Mouse (Mus musculus): ENCODE measurements around the gene Cdc45. TPM values are rescaled to one million over a fixed set of nuclear protein-coding genes. Genes with fewer than 3 reads are reported as not detected.

The Cdc45 gene
- polyA plus RNA-seq, 1 experiment from 2014 or later = 6.5 TPM

GRCm38 (mm10) chr16:18798151-18798550, 13.6 kb downstream of the Cdc45 start:
- 0 out of 2 replicates have a peak, but pooled peaks cover 4% of the 10 kb centered on the region for H3K36me3 ChIP-seq (replicated peaks; ENCODE audit: control insufficient read depth, insufficient read depth)
- H3K27me3 ChIP-seq (ENCODE audit: control insufficient read depth, insufficient read depth, low read length) = no peaks in the 10 kb centered on the region
- H3K27ac ChIP-seq = no peak overlapping the region
- no peak for ATAC-seq (ENCODE audit: low FRiP score)
- no peak overlapping the region for H3K4me2 ChIP-seq (replicated peaks)
- no peak for DNase-seq (ENCODE audit: low spot score)
- no peak overlapping the region for H3K9ac ChIP-seq
- H3K4me3 ChIP-seq (replicated peaks; ENCODE audit: low read length) = no peak overlapping the region
- 93% methylated on average over 5 of the region's 5 CpGs for WGBS
- no peaks in the 10 kb centered on the region for H3K9me3 ChIP-seq (ENCODE audit: control insufficient read depth, low read length)
- no peaks in the 10 kb centered on the region for H3K4me1 ChIP-seq (replicated peaks; ENCODE audit: control insufficient read depth, insufficient read depth, low read length)

GRCm38 (mm10) chr16:18796645-18797044, 15.1 kb downstream of the Cdc45 start:
- H3K9ac ChIP-seq = no peak overlapping the region
- H3K4me2 ChIP-seq (replicated peaks) = no peak overlapping the region
- WGBS = 90% methylated on average over 7 of the region's 7 CpGs
- no peaks in the 10 kb centered on the region for H3K4me1 ChIP-seq (replicated peaks; ENCODE audit: control insufficient read depth, insufficient read depth, low read length)
- H3K4me3 ChIP-seq (replicated peaks; ENCODE audit: low read length) = no peak overlapping the region
- DNase-seq (ENCODE audit: low spot score) = no peak
- H3K36me3 ChIP-seq (replicated peaks; ENCODE audit: control insufficient read depth, insufficient read depth) = 0 out of 2 replicates have a peak, but pooled peaks cover 3% of the 10 kb centered on the region
- H3K27me3 ChIP-seq (ENCODE audit: control insufficient read depth, insufficient read depth, low read length) = no peaks in the 10 kb centered on the region
- H3K27ac ChIP-seq = no peak overlapping the region
- no peak for ATAC-seq (ENCODE audit: low FRiP score)
- no peaks in the 10 kb centered on the region for H3K9me3 ChIP-seq (ENCODE audit: control insufficient read depth, low read length)

- Histone ChIP-seq H3K4me2 (replicated peaks) (no peak overlapping the region), H3K4me1 (replicated peaks; ENCODE audit: control insufficient read depth, insufficient read depth, low read length) (no peaks in the 10 kb centered on the region), H3K9ac (no peak overlapping the region), H3K27me3 (ENCODE audit: control insufficient read depth, insufficient read depth, low read length) (no peaks in the 10 kb centered on the region), H3K9me3 (ENCODE audit: control insufficient read depth, low read length) (no peaks in the 10 kb centered on the region), H3K36me3 (replicated peaks; ENCODE audit: control insufficient read depth, insufficient read depth) (no peaks in the 10 kb centered on the region), H3K4me3 (replicated peaks; ENCODE audit: low read length) (no peak overlapping the region), H3K27ac (no peak overlapping the region)
- no peak for ATAC-seq (ENCODE audit: low FRiP score)
- 84% methylated on average over 11 of the region's 11 CpGs for WGBS
- no peak for DNase-seq (ENCODE audit: low spot score)
These were observed 16.4 kb downstream of the Cdc45 start for GRCm38 (mm10) chr16:18795223-18795899.

- Histone ChIP-seq H3K4me2 (replicated peaks) (no peak overlapping the region), H3K4me1 (replicated peaks; ENCODE audit: control insufficient read depth, insufficient read depth, low read length) (no peaks in the 10 kb centered on the region), H3K4me3 (replicated peaks; ENCODE audit: low read length) (no peak overlapping the region), H3K9ac (no peak overlapping the region), H3K36me3 (replicated peaks; ENCODE audit: control insufficient read depth, insufficient read depth) (no peaks in the 10 kb centered on the region), H3K27me3 (ENCODE audit: control insufficient read depth, insufficient read depth, low read length) (no peaks in the 10 kb centered on the region), H3K27ac (no peak overlapping the region), H3K9me3 (ENCODE audit: control insufficient read depth, low read length) (no peaks in the 10 kb centered on the region)
- DNase-seq (ENCODE audit: low spot score) (no peak), ATAC-seq (ENCODE audit: low FRiP score) (no peak)
- 90% methylated on average over 10 of the region's 10 CpGs for WGBS
These were observed 23.0 kb downstream of the Cdc45 start for GRCm38 (mm10) chr16:18788627-18789406.

GRCm38 (mm10) chr16:18786652-18787051, 25.1 kb downstream of the Cdc45 start:
- ATAC-seq (ENCODE audit: low FRiP score) (no peak), DNase-seq (ENCODE audit: low spot score) (no peak)
- Histone ChIP-seq H3K9ac (no peak overlapping the region), H3K4me2 (replicated peaks) (no peak overlapping the region), H3K27me3 (ENCODE audit: control insufficient read depth, insufficient read depth, low read length) (no peaks in the 10 kb centered on the region), H3K9me3 (ENCODE audit: control insufficient read depth, low read length) (no peaks in the 10 kb centered on the region), H3K36me3 (replicated peaks; ENCODE audit: control insufficient read depth, insufficient read depth) (no peaks in the 10 kb centered on the region), H3K4me1 (replicated peaks; ENCODE audit: control insufficient read depth, insufficient read depth, low read length) (no peaks in the 10 kb centered on the region), H3K27ac (no peak overlapping the region), H3K4me3 (replicated peaks; ENCODE audit: low read length) (no peak overlapping the region)
- WGBS = 92% methylated on average over 10 of the region's 10 CpGs

GRCm38 (mm10) chr16:18785485-18785884, 26.3 kb downstream of the Cdc45 start:
- ATAC-seq (ENCODE audit: low FRiP score) (no peak), DNase-seq (ENCODE audit: low spot score) (no peak)
- H3K36me3 ChIP-seq (replicated peaks; ENCODE audit: control insufficient read depth, insufficient read depth) = no peaks in the 10 kb centered on the region
- no peak overlapping the region for H3K4me3 ChIP-seq (replicated peaks; ENCODE audit: low read length)
- WGBS = 72% methylated on average over 1 of the region's 1 CpGs
- H3K4me1 ChIP-seq (replicated peaks; ENCODE audit: control insufficient read depth, insufficient read depth, low read length) = no peaks in the 10 kb centered on the region
- no peaks in the 10 kb centered on the region for H3K9me3 ChIP-seq (ENCODE audit: control insufficient read depth, low read length)
- H3K27me3 ChIP-seq (ENCODE audit: control insufficient read depth, insufficient read depth, low read length) = no peaks in the 10 kb centered on the region
- no peak overlapping the region for H3K4me2 ChIP-seq (replicated peaks)
- no peak overlapping the region for H3K27ac ChIP-seq
- no peak overlapping the region for H3K9ac ChIP-seq

GRCm38 (mm10) chr16:18785025-18785424, 26.8 kb downstream of the Cdc45 start:
- no peak for ATAC-seq (ENCODE audit: low FRiP score)
- no peak overlapping the region for H3K4me2 ChIP-seq (replicated peaks)
- WGBS = 93% methylated on average over 7 of the region's 7 CpGs
- H3K9me3 ChIP-seq (ENCODE audit: control insufficient read depth, low read length) = no peaks in the 10 kb centered on the region
- H3K36me3 ChIP-seq (replicated peaks; ENCODE audit: control insufficient read depth, insufficient read depth) = no peaks in the 10 kb centered on the region
- H3K27me3 ChIP-seq (ENCODE audit: control insufficient read depth, insufficient read depth, low read length) = no peaks in the 10 kb centered on the region
- H3K27ac ChIP-seq = no peak overlapping the region
- no peaks in the 10 kb centered on the region for H3K4me1 ChIP-seq (replicated peaks; ENCODE audit: control insufficient read depth, insufficient read depth, low read length)
- no peak overlapping the region for H3K9ac ChIP-seq
- no peak for DNase-seq (ENCODE audit: low spot score)
- no peak overlapping the region for H3K4me3 ChIP-seq (replicated peaks; ENCODE audit: low read length)

- WGBS = 94% methylated on average over 10 of the region's 10 CpGs
- no peak for ATAC-seq (ENCODE audit: low FRiP score)
These were observed 30.0 kb downstream of the Cdc45 start for GRCm38 (mm10) chr16:18781810-18782209.

GRCm38 (mm10) chr16:18778461-18778860, 33.3 kb downstream of the Cdc45 start:
- Histone ChIP-seq H3K4me2 (replicated peaks) (no peak overlapping the region), H3K4me1 (replicated peaks; ENCODE audit: control insufficient read depth, insufficient read depth, low read length) (peaks cover 6% of the 10 kb centered on the region; the same call in 1 of the 2 replicates), H3K36me3 (replicated peaks; ENCODE audit: control insufficient read depth, insufficient read depth) (no peaks in the 10 kb centered on the region), H3K9me3 (ENCODE audit: control insufficient read depth, low read length) (no peaks in the 10 kb centered on the region), H3K4me3 (replicated peaks; ENCODE audit: low read length) (peak overlapping the region; percentile 48), H3K27ac (no peak overlapping the region), H3K9ac (peak overlapping the region; percentile 2; the same call in 1 of the 2 replicates), H3K27me3 (ENCODE audit: control insufficient read depth, insufficient read depth, low read length) (peaks cover 43% of the 10 kb centered on the region)
- DNase-seq (ENCODE audit: low spot score) (no peak), ATAC-seq (ENCODE audit: low FRiP score) (no peak)
- 66% methylated on average over 2 of the region's 2 CpGs for WGBS

More at GRCm38 (mm10) chr16:18781810-18782209, 30.0 kb downstream of the Cdc45 start:
- H3K9ac ChIP-seq = no peak overlapping the region
- H3K36me3 ChIP-seq (replicated peaks; ENCODE audit: control insufficient read depth, insufficient read depth) = no peaks in the 10 kb centered on the region
- no peaks in the 10 kb centered on the region for H3K9me3 ChIP-seq (ENCODE audit: control insufficient read depth, low read length)
- no peak overlapping the region for H3K4me2 ChIP-seq (replicated peaks)
- no peak overlapping the region for H3K27ac ChIP-seq
- H3K27me3 ChIP-seq (ENCODE audit: control insufficient read depth, insufficient read depth, low read length) = peaks cover 26% of the 10 kb centered on the region
- no peak overlapping the region for H3K4me3 ChIP-seq (replicated peaks; ENCODE audit: low read length)
- peaks cover 6% of the 10 kb centered on the region; the same call in 1 of the 2 replicates for H3K4me1 ChIP-seq (replicated peaks; ENCODE audit: control insufficient read depth, insufficient read depth, low read length)
- no peak for DNase-seq (ENCODE audit: low spot score)
